In the genomic region with DNA sequence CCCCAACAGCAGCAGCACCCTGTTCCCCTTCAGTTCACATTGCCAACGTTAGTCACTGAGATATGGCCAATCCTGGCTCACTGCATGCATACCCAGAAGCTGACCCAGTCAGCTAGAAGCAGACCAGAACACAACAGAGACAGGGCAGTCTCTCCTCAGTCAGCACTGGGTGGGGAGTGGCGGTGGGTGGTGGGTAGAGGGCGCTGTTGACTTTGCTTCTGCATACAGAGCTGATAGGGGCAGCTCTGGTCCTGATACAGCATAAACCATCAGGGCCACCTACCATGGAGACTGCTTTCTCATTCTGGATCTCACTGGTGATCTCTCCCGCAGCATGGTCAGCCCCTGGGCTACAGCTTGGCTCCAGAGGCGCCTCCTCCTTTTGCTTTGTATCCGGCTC, we compare ENCODE assay signal across 8 mouse cellular contexts. TPM values are rescaled to one million over a fixed set of nuclear protein-coding genes. Genes with fewer than 3 reads are reported as not detected.
DNase-seq lines count a peak whose midpoint lies in the region; ATAC-seq and TF ChIP-seq lines count a peak whose summit lies in the region.

No protein-coding gene starts in this region.

- no peak overlapping the region for H3K4me2 ChIP-seq in liver, embryonic 12.5 days

- H3K27me3 ChIP-seq in liver, embryonic 12.5 days (replicated peaks), result no peaks in the 10 kb centered on the region
- no peaks in the 10 kb centered on the region; the same call in 1 of the 2 replicates for H3K27me3 ChIP-seq in thymus, adult 2 months (ENCODE audit: control insufficient read depth, insufficient read depth, low read length)

- no peak for DNase-seq in layer of hippocampus, adult 2 months (ENCODE audit: low spot score in 2 of 2)
- no peak for DNase-seq in layer of hippocampus, postnatal 36 days
- DNase-seq in adrenal gland, postnatal 25 days, result peak; percentile 37
- DNase-seq in thymus, adult 2 months, result peak; percentile 67
- no peak for DNase-seq in layer of hippocampus, adult 9-11 months
- no peak for DNase-seq in right cerebral cortex, postnatal 36 days (ENCODE audit: low spot score in 2 of 2)

- peak; percentile 60 for TF ChIP-seq CTCF in layer of hippocampus, adult 2 months (conservative IDR thresholded peaks at IDR 0.05)
- no peak for TF ChIP-seq CTCF in thymus, adult 2 months (IDR thresholded peaks at IDR 0.05; ENCODE audit: borderline replicate concordance, control insufficient read depth, extremely low read depth, insufficient read depth, low read length, poor library complexity)

- H3K4me1 ChIP-seq in liver, embryonic 12.5 days, result peaks cover 23% of the 10 kb centered on the region
- no peaks in the 10 kb centered on the region for H3K4me1 ChIP-seq in thymus, adult 2 months (replicated peaks; ENCODE audit: control insufficient read depth, insufficient read depth, low read length)

- WGBS in liver, embryonic 12.5 days (ENCODE audit: insufficient replicate concordance), result 64% methylated on average over 6 of the region's 6 CpGs
- WGBS in thymus, adult 2 months, result 90% methylated on average over 6 of the region's 6 CpGs

- no peaks in the 10 kb centered on the region for H3K9me3 ChIP-seq in liver, embryonic 12.5 days (replicated peaks)

- H3K36me3 ChIP-seq in liver, embryonic 12.5 days, result peaks cover 10% of the 10 kb centered on the region; the same call in 1 of the 2 replicates
- peaks cover 88% of the 10 kb centered on the region for H3K36me3 ChIP-seq in thymus, adult 2 months (ENCODE audit: control insufficient read depth, insufficient read depth, low read length)

- H3K27ac ChIP-seq in layer of hippocampus, adult 2 months, result no peak overlapping the region
- no peak overlapping the region for H3K27ac ChIP-seq in liver, embryonic 12.5 days
- H3K27ac ChIP-seq in thymus, adult 2 months (ENCODE audit: control insufficient read depth, insufficient read depth, low read length), result no peak overlapping the region

- no peak overlapping the region for H3K9ac ChIP-seq in liver, embryonic 12.5 days

- TF ChIP-seq POLR2A in thymus, adult 2 months (IDR thresholded peaks at IDR 0.05; ENCODE audit: control insufficient read depth, extremely low read depth, insufficient read depth, low read length, poor library complexity), result no peak

- no peak overlapping the region for H3K4me3 ChIP-seq in layer of hippocampus, adult 2 months
- H3K4me3 ChIP-seq in liver, embryonic 12.5 days, result no peak overlapping the region
- no peak overlapping the region for H3K4me3 ChIP-seq in thymus, adult 2 months (ENCODE audit: control insufficient read depth, insufficient read depth, low read length)

- peak; percentile 53; the same call in 1 of the 2 replicates for ATAC-seq in liver, embryonic 12.5 days
- ATAC-seq in inflammation-experienced regulatory T-cells, adult 6 months, result no peak

RNA-seq across cellular contexts. Expression of a gene that starts 20.7 kb away (rescaled TPM):
- total RNA-seq in layer of hippocampus, adult 2 months (2021), result 10 to 100 TPM; 30.6 to 38.5 TPM
- 10 to 100 TPM; 35.7 to 39.6 TPM for total RNA-seq in layer of hippocampus, postnatal 36 days (2021)
- 23.9 and 27.4 TPM in 2 replicates for total RNA-seq in adrenal gland, postnatal 25 days (2021)
- polyA plus RNA-seq in liver, embryonic 12.5 days (2016; fragmentation: Nextera tagmentation; extraction: Ambion mirVana), result 49.3 and 50.3 TPM in 2 replicates
- polyA plus RNA-seq in thymus, adult 2 months (2012; rRNA removed), result 4.6 and 5.9 TPM in 2 replicates
- under 1 TPM in 2 of 3 experiments, not detected in 1; 0.70 to 0.77 TPM for polyA plus RNA-seq in inflammation-experienced regulatory T-cells, adult 6 months (2017; shearing (Covaris generic))

RNA-seq across cellular contexts. Expression of a gene that starts 54.5 kb away (rescaled TPM):
- 1 to 10 TPM; 3.7 to 4.9 TPM for total RNA-seq in layer of hippocampus, adult 2 months (2021)
- 1 to 10 TPM; 3.7 to 4.8 TPM for total RNA-seq in layer of hippocampus, postnatal 36 days (2021)
- 16.1 and 19.1 TPM in 2 replicates for total RNA-seq in adrenal gland, postnatal 25 days (2021)
- 10.7 and 10.8 TPM in 2 replicates for polyA plus RNA-seq in liver, embryonic 12.5 days (2016; fragmentation: Nextera tagmentation; extraction: Ambion mirVana)
- polyA plus RNA-seq in thymus, adult 2 months (2012; rRNA removed), result 220 and 249 TPM in 2 replicates
- polyA plus RNA-seq in inflammation-experienced regulatory T-cells, adult 6 months (2017; shearing (Covaris generic)), result 100 to 1,000 TPM in 2 of 3 experiments, 10 to 100 TPM in 1; 84.1 to 109 (median 101) TPM

Comparison
In these comparisons a context has a peak if more than half of its experiments do, and no peak if none do; other contexts are left out.
1. DNase-seq: peak in adrenal gland, postnatal 25 days (single experiment) and thymus, adult 2 months (single experiment); none in layer of hippocampus, adult 2 months (0 of 2), layer of hippocampus, postnatal 36 days (0 of 2), layer of hippocampus, adult 9-11 months (single experiment) and right cerebral cortex, postnatal 36 days (0 of 2).